Mouse (Mus musculus) left cerebral cortex, adult 8-10 months (tissue): ENCODE measurements at regions not wholly inside any gene's neighbourhood (a gene's known extent, or its start where the extent isn't known, plus 50 kb on each side); places are given as distances from the start of the nearest gene placed in this dataset.

Experiments
- DNase-seq, 2 experiments: peaks; one replicate each; pipeline ENCODE4 v3.0.0; 2022; ENCODE audit warnings: low spot score in 2 of 2

DNA sequence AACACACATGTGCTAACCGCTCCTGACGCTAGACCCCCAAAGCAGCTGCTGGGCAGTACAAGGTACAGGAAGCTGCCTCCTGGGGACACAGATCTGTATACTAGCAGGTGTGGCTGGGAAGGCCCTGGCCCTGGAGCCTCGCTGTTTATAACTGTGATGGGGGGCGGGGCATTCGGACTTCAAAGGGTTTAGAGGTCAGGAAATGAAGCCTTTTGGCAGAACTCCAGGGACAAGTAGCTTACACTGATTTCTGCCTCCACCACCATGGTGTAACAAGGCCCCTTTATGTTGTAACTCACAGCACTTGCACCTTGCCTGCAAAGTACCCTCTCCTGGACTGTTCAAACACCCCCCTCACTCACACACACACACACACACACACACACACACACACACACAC is 215.5 kb upstream of the Rreb1 start:
- DNase-seq = no peak

DNA sequence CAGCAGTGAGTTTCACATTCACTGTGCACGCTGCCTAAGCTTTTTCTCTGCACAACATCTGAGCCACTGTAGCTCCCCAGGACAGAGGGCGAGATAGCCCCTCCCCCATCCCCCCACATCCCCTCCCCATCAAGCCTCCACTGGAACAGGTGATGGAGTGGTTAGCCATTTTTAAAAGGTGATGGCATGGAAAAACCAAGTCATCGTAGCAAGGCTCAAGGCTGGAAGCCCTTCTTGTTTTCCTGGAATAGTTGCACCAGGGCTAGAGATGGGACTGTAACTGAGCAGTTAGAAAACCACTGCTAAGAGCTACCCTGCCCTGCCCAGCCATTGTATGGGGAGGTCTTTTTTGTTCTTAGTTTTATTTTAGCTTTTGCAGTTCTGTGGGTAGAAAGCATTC is 209.1 kb upstream of the Rreb1 start:
- DNase-seq = no peak

DNA sequence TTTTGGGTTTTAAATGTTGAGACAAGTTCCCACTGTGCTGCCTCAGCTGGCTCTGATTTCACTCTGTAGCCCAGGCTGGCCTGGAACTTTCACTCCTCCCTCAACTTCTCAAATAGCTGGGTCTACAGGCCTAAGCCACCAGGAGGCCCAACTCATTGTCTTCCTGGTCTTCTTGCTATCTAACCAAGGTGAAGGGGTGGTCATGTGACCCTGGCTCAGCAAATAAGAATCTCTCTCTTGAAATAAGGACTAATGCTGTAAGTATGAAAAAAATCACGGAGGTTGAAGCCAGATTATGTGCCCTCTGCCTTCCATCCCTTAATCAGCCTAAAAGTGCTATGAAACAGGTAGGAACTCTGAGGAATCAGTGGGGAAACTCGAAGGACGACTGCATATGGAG is 208.7 kb upstream of the Rreb1 start:
- DNase-seq = no peak

DNA sequence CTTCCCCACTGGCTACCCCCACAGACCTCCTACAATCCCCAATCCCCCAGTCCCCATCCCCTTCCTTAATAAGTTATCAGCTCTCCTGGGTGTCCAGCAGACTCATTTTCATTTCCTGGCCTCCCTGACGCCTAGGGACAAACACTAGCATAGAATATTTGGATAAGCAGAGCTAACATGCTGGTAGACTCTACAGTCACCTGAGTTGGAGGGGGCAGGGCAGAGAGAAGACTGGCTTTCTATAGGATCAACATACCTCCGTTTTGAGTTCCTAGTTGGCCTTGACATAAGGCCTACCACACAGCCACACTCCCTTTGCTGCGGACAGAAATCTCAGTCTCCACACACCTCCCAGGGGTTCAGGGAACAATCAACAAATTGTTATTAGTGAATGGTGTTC is 205.2 kb upstream of the Rreb1 start:
- DNase-seq = no peak

DNA sequence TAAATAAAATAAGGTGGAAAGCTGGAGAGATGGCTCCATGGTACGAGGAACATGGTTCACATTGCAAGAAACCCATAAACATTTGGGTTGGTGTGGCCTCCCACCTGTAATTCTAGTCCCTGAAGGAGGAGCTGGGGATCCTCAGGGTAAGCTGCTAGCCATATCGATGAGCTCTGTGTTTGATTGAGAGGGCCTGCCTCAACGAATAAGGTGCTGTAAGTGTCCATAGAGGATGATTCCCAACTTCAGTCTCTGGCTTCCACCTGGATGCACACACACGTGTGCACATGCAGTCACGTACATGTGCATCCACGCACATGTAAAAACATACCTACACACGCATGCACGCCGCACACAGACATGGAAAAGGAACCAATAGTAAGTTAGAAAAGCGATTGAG is 199.0 kb upstream of the Rreb1 start:
- no peak for DNase-seq

DNA sequence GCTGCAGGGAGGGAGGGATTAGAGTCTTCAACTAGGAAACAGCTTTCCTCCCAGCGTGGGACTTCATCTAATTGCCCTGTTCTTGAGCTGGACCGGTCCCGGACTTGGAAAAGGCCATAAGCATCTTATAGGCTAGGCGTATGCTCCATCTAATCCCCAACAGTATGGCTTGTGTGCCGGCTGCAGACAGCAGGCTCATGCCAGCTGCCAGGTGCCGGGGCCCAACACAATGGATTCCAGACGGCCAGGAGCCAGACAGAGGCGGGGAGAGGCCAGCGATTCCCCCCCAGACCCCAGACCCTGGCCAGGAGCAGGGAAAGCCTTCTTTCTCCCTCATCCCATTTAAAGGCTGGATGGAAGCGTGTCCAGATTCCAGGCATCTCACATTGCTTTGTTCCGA is 198.4 kb upstream of the Rreb1 start:
- no peak for DNase-seq

DNA sequence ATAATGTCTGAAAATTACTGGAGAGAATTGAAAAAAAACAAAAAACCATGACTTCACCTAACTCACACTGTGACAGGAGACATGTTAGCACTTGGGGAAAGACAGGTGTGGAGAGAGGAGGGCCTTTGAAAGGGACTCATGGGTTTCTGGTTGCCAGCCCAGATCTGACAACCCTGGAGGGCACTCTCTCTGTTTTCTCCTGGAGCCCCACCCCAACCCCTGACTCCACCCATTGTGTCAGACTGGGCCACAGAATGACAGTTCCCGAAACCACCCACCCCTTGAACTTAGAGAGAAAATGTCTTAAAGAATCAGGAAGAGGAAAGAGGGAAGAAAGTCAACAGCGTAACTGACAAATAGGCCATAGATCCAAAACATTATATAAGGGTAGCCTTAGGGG is 197.4 kb upstream of the Rreb1 start:
- no peak for DNase-seq

DNA sequence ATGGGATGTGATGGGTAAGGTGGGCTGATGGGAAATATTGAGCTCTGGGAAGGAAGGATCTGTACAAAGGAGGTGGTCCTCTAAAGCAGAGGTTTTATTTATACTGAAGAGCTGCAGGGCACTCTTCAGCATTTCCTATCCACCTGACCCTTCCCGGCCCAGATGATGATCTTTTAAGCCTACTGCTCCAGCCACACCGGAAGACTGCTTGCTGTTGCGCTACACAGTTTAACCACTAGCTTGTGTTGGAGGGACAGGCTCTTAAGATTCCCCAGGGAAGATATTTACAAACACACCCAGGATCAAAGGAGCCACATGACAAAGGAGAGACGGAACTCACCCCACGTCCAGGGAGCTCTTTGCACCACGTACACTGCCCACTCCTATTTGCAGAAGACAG is 196.8 kb upstream of the Rreb1 start:
- no peak for DNase-seq

- DNase-seq = no peak
Measured at GRCm38 (mm10) chr13:37585476-37585875, 192.7 kb upstream of the Rreb1 start.

DNA sequence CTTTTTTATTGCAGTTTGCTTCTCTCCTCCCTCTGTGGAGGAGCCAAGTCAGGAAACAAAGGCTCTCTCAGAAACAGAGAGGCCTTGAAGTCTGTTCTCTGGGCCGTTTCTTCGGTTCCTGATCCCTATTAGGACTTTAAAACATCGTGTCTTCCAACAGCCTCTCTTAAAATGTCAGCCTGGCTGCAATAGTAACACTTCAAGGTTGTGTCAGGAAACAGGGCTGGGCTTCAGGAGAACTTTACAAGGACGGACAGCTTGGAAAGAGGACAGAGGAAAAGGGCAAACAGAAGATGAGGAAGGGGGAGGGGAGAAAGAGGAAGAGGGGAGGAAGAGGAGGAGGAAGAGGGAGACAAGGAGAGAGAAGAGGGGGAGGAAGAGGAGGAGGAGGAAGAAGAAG is 191.7 kb upstream of the Rreb1 start:
- DNase-seq = no peak

GRCm38 (mm10) chr13:37587911-37588310 is 190.3 kb upstream of the Rreb1 start:
- no peak for DNase-seq

DNA sequence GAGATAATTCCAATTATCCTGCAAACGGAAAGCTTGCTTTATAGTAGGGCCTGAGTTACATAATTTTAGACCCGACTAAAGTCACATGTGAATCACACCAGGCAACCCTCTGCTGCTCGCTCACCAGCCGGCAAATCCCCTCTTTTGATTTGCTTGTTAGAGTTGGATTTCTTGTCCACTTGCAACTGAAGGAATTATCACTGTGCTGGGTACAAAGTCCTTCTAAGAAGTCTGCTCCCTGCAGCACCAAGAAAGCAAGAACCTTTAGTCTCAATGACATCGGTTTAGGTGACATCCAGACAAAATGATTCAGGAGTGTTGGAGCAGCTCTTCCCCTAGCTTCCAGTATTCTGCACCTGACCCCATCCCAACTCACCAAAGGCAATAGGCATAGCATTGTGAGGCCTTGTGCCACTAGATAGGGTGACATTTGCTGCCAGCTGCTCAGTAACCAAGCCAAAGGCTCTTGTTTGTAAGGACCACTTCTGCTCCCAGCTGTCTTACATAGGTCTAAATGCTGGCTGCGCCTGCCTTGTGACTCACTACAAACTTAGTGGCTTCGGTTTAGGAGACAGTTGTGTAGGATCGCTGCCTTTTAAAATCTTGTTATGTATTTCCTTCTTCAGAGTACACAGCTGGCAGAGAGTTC is 189.5 kb upstream of the Rreb1 start:
- DNase-seq = no peak

GRCm38 (mm10) chr13:37592149-37592548 is 186.1 kb upstream of the Rreb1 start:
- DNase-seq = no peak

DNA sequence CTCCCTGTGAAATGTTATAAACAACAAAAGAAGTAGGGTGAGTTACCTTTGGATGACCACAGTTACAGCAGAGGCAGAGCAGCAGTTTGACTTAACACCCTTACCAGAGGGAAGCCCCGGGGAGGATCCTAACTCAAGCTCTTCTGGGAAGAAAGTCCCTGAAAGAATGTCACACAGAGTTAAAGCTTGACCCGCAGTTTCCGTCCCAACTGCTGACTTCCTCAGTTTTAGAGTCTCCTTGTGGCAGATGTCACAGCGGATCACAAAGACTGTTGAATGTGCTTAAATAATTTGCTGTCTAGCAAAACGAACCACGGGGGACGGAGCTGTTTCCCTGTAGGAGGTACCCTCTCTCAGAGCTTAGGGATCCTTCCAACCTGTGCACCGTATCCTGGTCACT is 183.0 kb upstream of the Rreb1 start:
- DNase-seq = no peak

DNA sequence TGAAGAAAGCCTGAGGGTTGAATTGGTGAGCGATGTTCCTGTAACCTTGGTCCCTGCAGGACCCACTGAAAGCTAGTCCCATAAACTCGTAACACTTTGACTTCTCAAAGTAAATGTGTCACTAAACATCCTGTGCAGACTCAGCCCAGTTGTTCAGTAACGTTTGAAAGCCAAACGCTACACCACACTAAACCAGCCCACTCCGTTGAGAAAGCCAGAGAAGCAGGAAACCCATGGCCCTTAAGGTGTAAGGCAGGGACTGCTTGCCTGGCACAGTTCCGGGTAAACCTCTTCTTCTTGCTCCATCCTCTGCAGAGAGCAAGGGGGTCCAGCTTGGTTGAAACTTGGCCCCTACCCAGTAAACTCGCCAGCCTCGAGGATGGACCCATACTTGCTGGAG is 180.6 kb upstream of the Rreb1 start:
- DNase-seq = no peak

- DNase-seq = no peak
Measured at GRCm38 (mm10) chr13:37598165-37598775, 179.9 kb upstream of the Rreb1 start.

- DNase-seq = no peak
Measured at GRCm38 (mm10) chr13:37599679-37600078, 178.5 kb upstream of the Rreb1 start.

DNA sequence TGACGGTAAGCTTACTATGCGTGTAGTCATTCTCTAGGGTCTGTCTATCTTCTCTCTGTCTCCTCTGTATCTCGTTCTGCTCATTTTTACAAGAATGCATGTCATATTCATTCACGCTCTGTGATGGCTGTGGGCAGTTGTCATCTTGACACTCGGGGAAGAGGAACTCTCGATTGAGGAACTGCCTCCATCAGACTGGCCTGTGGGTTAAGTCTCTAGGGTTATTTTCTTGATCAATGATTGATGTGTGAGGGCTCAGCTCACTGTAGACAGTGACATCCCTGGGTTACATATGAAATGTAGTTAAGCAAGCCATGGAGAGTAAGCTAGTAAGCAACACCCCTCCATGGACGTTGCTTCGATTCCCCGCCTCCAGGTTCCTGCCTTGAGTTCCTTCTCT is 178.0 kb upstream of the Rreb1 start:
- no peak for DNase-seq

DNA sequence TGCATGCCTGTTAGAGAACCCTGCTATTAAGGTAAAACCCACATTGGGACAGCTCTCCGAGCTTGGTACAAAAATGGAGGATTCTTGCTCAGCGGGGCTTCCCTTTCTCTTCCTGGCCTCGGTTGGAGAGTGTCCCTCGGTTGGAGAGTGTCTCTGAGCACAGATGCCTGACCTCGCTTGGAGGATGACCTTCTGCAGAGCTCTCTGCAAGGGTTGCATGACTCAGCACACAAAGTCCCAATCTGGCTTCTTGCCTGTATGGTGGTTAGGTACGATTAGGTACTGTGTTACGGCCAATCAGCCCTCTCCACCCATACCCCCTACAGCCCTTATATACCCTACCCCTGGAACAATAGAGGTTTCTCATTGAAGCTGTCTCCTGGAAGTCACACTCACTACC is 177.1 kb upstream of the Rreb1 start:
- DNase-seq = no peak

GRCm38 (mm10) chr13:37602256-37602655 is 175.9 kb upstream of the Rreb1 start:
- DNase-seq = no peak

- DNase-seq = no peak
Measured at GRCm38 (mm10) chr13:37603226-37603994, 174.8 kb upstream of the Rreb1 start.

DNA sequence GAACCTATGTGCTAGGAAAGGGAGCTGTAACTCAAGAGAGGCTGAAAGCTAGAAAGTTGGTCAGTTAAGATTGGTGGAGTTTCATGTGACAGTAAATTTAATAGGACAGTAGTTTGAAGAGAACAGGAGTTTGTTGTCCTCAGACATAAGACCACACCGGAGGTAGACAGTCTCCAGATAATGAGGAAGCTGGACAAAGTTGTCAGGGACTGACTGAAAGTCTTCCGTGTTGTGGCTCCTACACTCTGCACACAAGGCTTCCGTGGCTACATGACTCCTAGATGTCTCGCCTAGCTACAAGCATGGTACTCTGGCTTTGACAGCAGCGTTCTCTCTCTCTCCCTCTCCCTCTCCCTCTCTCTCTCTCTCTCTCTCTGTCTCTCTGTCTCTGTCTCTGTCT is 171.9 kb upstream of the Rreb1 start:
- no peak for DNase-seq

DNA sequence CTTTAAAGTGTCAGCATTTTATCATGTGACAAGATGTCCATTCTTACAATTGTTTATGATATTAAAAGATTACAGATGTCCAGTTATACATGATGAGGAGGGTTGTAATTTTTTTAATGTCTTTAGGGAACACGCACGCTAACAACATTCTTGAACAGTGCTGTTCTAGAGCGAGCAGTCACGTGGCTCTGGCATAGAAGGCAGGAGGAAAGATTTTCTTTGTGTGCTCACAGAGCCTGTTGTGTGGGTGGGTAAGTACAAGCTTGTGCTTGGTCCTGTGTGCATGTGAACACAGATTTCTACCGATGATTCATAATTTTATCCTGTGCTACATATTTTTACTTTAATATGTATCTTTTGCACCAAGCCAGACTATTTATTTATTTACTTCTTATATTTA is 169.1 kb upstream of the Rreb1 start:
- DNase-seq = peak in 1 of 2 experiments; percentile 18
